Mouse (Mus musculus): ENCODE data around the gene St6galnac3. TPM values are rescaled to one million over a fixed set of nuclear protein-coding genes. Genes with fewer than 3 reads are reported as not detected.

The St6galnac3 gene
- total and polyA plus RNA-seq, 3 experiments, result 2.2 to 5.2 (median 4.9) TPM

- DNase-seq, result no peak
- H3K4me3 ChIP-seq, result no peak overlapping the region
- TF ChIP-seq POLR2A (IDR thresholded peaks at IDR 0.05; ENCODE audit: insufficient read depth, low read depth, low read length) (no peak), CTCF (IDR thresholded peaks at IDR 0.05) (no peak)
- H3K36me3 ChIP-seq (ENCODE audit: control insufficient read depth, insufficient read depth, low read length), result no peaks in the 10 kb centered on the region; the same call in 1 of the 2 replicates
- no peak overlapping the region for H3K9ac ChIP-seq (ENCODE audit: low read depth, low read length)
- H3K4me1 ChIP-seq (ENCODE audit: control insufficient read depth, insufficient read depth, low read length), result peaks cover 8% of the 10 kb centered on the region; the same call in 1 of the 2 replicates
- no peak overlapping the region for H3K27ac ChIP-seq
- WGBS, result 72% methylated on average over 3 of the region's 3 CpGs
- intact Hi-C loops (cut with DNase I), result no loop called here
- no peaks in the 10 kb centered on the region for H3K79me2 ChIP-seq (replicated peaks; ENCODE audit: control insufficient read depth, insufficient read depth, low read length)
- H3K27me3 ChIP-seq (ENCODE audit: control insufficient read depth, insufficient read depth, low read length), result no peaks in the 10 kb centered on the region
Measured at GRCm38 (mm10) chr3:153584836-153585235, 140.1 kb downstream of the St6galnac3 start.

DNA sequence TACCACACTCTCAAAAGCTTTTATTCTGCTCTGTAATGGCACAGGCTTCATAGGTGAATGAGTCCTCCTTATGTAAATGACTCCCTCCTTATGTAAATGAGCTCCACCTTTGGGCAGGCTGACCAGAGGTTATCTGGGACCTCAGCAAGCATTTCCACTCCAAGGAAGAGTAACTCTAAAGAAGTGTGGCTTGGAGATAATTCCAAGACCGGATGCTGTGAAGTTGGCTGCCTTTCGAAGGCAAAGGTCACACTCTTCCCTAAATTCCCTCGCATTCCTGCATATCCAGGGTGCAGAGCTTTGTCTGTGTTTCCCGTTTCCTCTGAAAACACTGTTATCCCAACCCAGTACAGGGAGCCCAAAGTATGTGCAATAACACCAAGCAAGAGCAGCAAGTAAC, 142.9 kb downstream of the St6galnac3 start:
- WGBS, result 29% methylated on average over 4 of the region's 4 CpGs
- Histone ChIP-seq H3K4me3 (no peak overlapping the region), H3K4me1 (ENCODE audit: control insufficient read depth, insufficient read depth, low read length) (peaks cover 7% of the 10 kb centered on the region; the same call in 1 of the 2 replicates), H3K79me2 (replicated peaks; ENCODE audit: control insufficient read depth, insufficient read depth, low read length) (no peaks in the 10 kb centered on the region), H3K27me3 (ENCODE audit: control insufficient read depth, insufficient read depth, low read length) (no peaks in the 10 kb centered on the region), H3K9ac (ENCODE audit: low read depth, low read length) (no peak overlapping the region), H3K27ac (no peak overlapping the region), H3K36me3 (ENCODE audit: control insufficient read depth, insufficient read depth, low read length) (no peaks in the 10 kb centered on the region; the same call in 1 of the 2 replicates)
- DNase-seq, result no peak
- intact Hi-C loops (cut with DNase I), result no loop called here
- TF ChIP-seq CTCF (IDR thresholded peaks at IDR 0.05), result no peak
- no peak for TF ChIP-seq POLR2A (IDR thresholded peaks at IDR 0.05; ENCODE audit: insufficient read depth, low read depth, low read length)
- no peak for TF ChIP-seq EP300 (IDR thresholded peaks at IDR 0.05; ENCODE audit: insufficient read depth, low read depth, low read length)

DNA sequence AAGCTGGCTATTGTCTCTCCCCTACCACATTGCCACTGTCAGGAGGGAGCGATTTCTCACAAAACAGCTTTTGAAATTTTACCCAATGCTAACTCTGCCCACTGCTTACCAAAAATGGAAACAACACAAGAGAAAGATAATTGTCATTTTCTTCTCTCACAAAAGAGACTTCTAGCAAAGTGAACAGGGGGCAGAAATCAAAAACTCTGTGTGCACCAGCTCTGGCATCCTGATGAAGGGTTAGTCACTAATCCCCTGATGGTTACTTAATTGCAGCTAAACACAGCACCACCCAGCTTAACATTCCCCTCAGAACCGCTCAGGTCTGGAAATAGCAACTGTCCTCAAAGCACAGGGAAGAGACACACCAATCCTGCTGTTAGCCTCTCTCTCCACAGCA, 144.3 kb downstream of the St6galnac3 start:
- DNase-seq, result no peak
- WGBS, result 52% methylated on average over 2 of the region's 2 CpGs
- Histone ChIP-seq H3K79me2 (replicated peaks; ENCODE audit: control insufficient read depth, insufficient read depth, low read length) (no peaks in the 10 kb centered on the region), H3K4me3 (no peak overlapping the region), H3K36me3 (ENCODE audit: control insufficient read depth, insufficient read depth, low read length) (no peaks in the 10 kb centered on the region; the same call in 1 of the 2 replicates), H3K27me3 (ENCODE audit: control insufficient read depth, insufficient read depth, low read length) (no peaks in the 10 kb centered on the region), H3K9ac (ENCODE audit: low read depth, low read length) (no peak overlapping the region), H3K4me1 (ENCODE audit: control insufficient read depth, insufficient read depth, low read length) (peaks cover 7% of the 10 kb centered on the region; the same call in 1 of the 2 replicates), H3K27ac (no peak overlapping the region)
- no peak for TF ChIP-seq CTCF (IDR thresholded peaks at IDR 0.05)
- intact Hi-C loops (cut with DNase I), result no loop called here

GRCm38 (mm10) chr3:153580136-153580535, 144.8 kb downstream of the St6galnac3 start:
- no peak overlapping the region for H3K9ac ChIP-seq (ENCODE audit: low read depth, low read length)
- DNase-seq, result no peak
- H3K4me3 ChIP-seq, result no peak overlapping the region
- TF ChIP-seq CTCF (IDR thresholded peaks at IDR 0.05) (no peak), EP300 (IDR thresholded peaks at IDR 0.05; ENCODE audit: insufficient read depth, low read depth, low read length) (no peak), POLR2A (IDR thresholded peaks at IDR 0.05; ENCODE audit: insufficient read depth, low read depth, low read length) (no peak)
- H3K4me1 ChIP-seq (ENCODE audit: control insufficient read depth, insufficient read depth, low read length), result peaks cover 7% of the 10 kb centered on the region; the same call in 1 of the 2 replicates
- intact Hi-C loops (cut with DNase I), result no loop called here
- H3K79me2 ChIP-seq (replicated peaks; ENCODE audit: control insufficient read depth, insufficient read depth, low read length), result no peaks in the 10 kb centered on the region
- no peak overlapping the region for H3K27ac ChIP-seq
- 80% methylated on average over 3 of the region's 3 CpGs for WGBS
- no peaks in the 10 kb centered on the region for H3K27me3 ChIP-seq (ENCODE audit: control insufficient read depth, insufficient read depth, low read length)
- H3K36me3 ChIP-seq (ENCODE audit: control insufficient read depth, insufficient read depth, low read length), result no peaks in the 10 kb centered on the region; the same call in 1 of the 2 replicates

- Histone ChIP-seq H3K79me2 (replicated peaks; ENCODE audit: control insufficient read depth, insufficient read depth, low read length) (no peaks in the 10 kb centered on the region), H3K4me3 (no peak overlapping the region), H3K27ac (no peak overlapping the region), H3K4me1 (ENCODE audit: control insufficient read depth, insufficient read depth, low read length) (peaks cover 5% of the 10 kb centered on the region; the same call in 1 of the 2 replicates), H3K27me3 (ENCODE audit: control insufficient read depth, insufficient read depth, low read length) (no peaks in the 10 kb centered on the region), H3K36me3 (ENCODE audit: control insufficient read depth, insufficient read depth, low read length) (no peaks in the 10 kb centered on the region), H3K9ac (ENCODE audit: low read depth, low read length) (no peak overlapping the region)
- intact Hi-C loops (cut with DNase I), result no loop called here
- WGBS, result 65% methylated on average over 2 of the region's 2 CpGs
- TF ChIP-seq CTCF (IDR thresholded peaks at IDR 0.05), result no peak
- no peak for TF ChIP-seq POLR2A (IDR thresholded peaks at IDR 0.05; ENCODE audit: insufficient read depth, low read depth, low read length)
- TF ChIP-seq EP300 (IDR thresholded peaks at IDR 0.05; ENCODE audit: insufficient read depth, low read depth, low read length), result no peak
- DNase-seq, result no peak
Measured at GRCm38 (mm10) chr3:153577286-153577685, 147.7 kb downstream of the St6galnac3 start.

DNA sequence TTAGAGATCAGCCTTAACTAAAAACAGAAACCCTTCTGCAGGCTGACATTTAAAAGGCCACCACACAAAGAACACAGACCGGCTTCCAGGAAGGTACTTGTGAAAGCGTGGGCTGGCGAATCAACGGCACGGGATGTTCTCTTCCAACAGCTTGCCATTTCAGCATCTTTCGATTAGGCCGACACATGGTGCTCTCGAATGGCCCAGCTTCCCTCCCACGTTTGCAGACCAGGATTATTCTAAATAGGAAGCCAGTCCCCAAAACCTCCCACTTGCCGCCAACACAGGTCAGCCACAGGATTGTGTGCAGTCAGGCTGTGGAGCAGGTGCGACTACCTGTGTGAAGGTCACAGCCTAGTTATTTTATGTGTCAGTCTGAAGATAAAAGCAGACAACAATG, 153.8 kb downstream of the St6galnac3 start:
- H3K79me2 ChIP-seq (replicated peaks; ENCODE audit: control insufficient read depth, insufficient read depth, low read length), result no peaks in the 10 kb centered on the region
- 80% methylated on average over 11 of the region's 11 CpGs for WGBS
- no peak for DNase-seq
- intact Hi-C loops (cut with DNase I), result no loop called here
- H3K36me3 ChIP-seq (ENCODE audit: control insufficient read depth, insufficient read depth, low read length), result no peaks in the 10 kb centered on the region
- H3K4me1 ChIP-seq (ENCODE audit: control insufficient read depth, insufficient read depth, low read length), result no peaks in the 10 kb centered on the region; the same call in 1 of the 2 replicates
- H3K27me3 ChIP-seq (ENCODE audit: control insufficient read depth, insufficient read depth, low read length), result no peaks in the 10 kb centered on the region
- no peak overlapping the region for H3K4me3 ChIP-seq
- no peak for TF ChIP-seq EP300 (IDR thresholded peaks at IDR 0.05; ENCODE audit: insufficient read depth, low read depth, low read length)
- no peak overlapping the region for H3K27ac ChIP-seq
- no peak overlapping the region for H3K9ac ChIP-seq (ENCODE audit: low read depth, low read length)
